Mouse (Mus musculus) embryonic facial prominence, embryonic 10.5 days (tissue): ENCODE measurements around the gene Oasl2. TPM values are rescaled to one million over a fixed set of nuclear protein-coding genes. Genes with fewer than 3 reads are reported as not detected.
"Not testable (repeated sequence)": the region's sequence is repeated elsewhere in the genome, so short reads cannot be mapped to it uniquely, and the experiment has no call there.

Experiments used
- DNase-seq: peaks from one replicate; pipeline ENCODE4 v3.0.0-alpha.2; 2017; ENCODE audit warnings: low spot score
- H3K27ac ChIP-seq: fragments of 300-500 bp; sonication (generic); replicated peaks from 2 replicates; pipeline ENCODE4 v1.5.1; 2016; ENCODE audit warnings: mild to moderate bottlenecking
- H3K27me3 ChIP-seq: fragments of 300-500 bp; sonication (generic); replicated peaks from 2 replicates; pipeline ENCODE4 v1.6.1; 2016; ENCODE audit warnings: low read depth, mild to moderate bottlenecking; ENCODE audit not compliant: poor library complexity, severe bottlenecking
- H3K36me3 ChIP-seq: fragments of 300-500 bp; sonication (generic); replicated peaks from 2 replicates; pipeline ENCODE4 v1.6.1; 2016; ENCODE audit warnings: mild to moderate bottlenecking, moderate library complexity
- H3K4me1 ChIP-seq: fragments of 300-500 bp; sonication (generic); 2 replicates; pipeline ENCODE4 v1.6.1; 2016
- H3K4me3 ChIP-seq: fragments of 300-500 bp; sonication (generic); 2 replicates; pipeline ENCODE4 v1.5.1; 2016; ENCODE audit warnings: mild to moderate bottlenecking, moderate library complexity
- H3K9me3 ChIP-seq: fragments of 300-500 bp; sonication (generic); 2 replicates; pipeline ENCODE4 v1.6.1; 2016; ENCODE audit warnings: mild to moderate bottlenecking
- WGBS: fragments of 180-500 bp; shearing (Covaris S2); methylation state at CpG from one replicate; pipeline ENCODE4 v1.1.7; 2016; 5-methylcytosine and 5-hydroxymethylcytosine counted together
- polyA plus RNA-seq: library from polyadenylated mRNA; unstranded; fragments of >200 nt; fragmentation: Nextera tagmentation; extraction: Ambion mirVana; gene quantifications from 2 replicates; pipeline ENCODE4 v1.2.1, GENCODE M21; 2016

Oasl2 gene
- polyA plus RNA-seq = 0.68 and 0.72 TPM in 2 replicates

- no peak for DNase-seq
- H3K4me3 ChIP-seq = peak within 1 kb of the TSS; percentile 30; the same call in 1 of the 2 replicates
- no peaks in the 10 kb centered on the region for H3K27me3 ChIP-seq
- no peaks in the 10 kb centered on the region for H3K36me3 ChIP-seq
- H3K4me1 ChIP-seq = peaks cover 15% of the 10 kb centered on the region
- H3K27ac ChIP-seq = no peak within 1 kb of the TSS
- WGBS = 67% methylated on average over 13 of the region's 13 CpGs
- H3K9me3 ChIP-seq = no peaks in the 10 kb centered on the region
Observed at GRCm38 (mm10) chr5:114896688-114897373, at the start of gene Oasl2. Oasl2 (plus strand) TSS chr5:114896936.

DNA sequence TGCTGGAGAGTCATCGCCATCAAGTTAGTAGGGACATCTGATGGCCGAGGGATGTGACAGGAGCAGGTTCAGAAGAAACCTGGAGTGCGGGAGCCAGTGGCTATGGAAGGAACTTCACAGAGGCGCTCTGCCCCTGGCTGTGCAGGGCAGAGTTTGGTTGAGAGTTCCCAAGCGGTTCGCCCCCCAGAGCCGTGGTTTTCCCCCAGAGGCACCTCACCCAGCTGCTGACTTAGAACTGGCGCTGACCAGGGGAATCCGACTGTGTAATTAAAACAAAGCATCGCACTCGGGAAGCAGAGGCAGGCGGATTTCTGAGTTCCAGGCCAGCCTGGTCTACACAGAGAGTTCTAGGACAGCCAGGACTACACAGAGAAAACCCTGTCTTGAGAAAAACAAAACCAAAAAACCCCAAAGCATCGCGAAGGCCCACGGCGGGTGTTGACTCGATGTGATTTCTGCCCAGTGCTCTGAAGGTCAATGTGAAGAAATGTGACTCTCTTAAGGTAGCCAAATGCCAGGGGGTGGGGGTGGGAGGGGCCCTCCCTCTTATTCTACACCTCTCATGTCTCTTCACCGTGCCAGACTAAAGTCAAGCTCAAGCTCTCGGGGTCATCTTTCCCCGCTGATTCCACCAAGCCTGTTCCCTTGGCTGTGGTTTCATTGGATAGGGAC lies 45.0 kb upstream of the Oasl2 start:
- no peaks in the 10 kb centered on the region for H3K4me1 ChIP-seq
- no peaks in the 10 kb centered on the region for H3K9me3 ChIP-seq
- 0 out of 2 replicates have a peak, but pooled peaks cover 5% of the 10 kb centered on the region for H3K27me3 ChIP-seq
- DNase-seq = no peak
- H3K36me3 ChIP-seq = no peaks in the 10 kb centered on the region
- H3K27ac ChIP-seq = no peak overlapping the region
- no peak overlapping the region for H3K4me3 ChIP-seq
- WGBS = 85% methylated on average over 20 of the region's 20 CpGs

DNA sequence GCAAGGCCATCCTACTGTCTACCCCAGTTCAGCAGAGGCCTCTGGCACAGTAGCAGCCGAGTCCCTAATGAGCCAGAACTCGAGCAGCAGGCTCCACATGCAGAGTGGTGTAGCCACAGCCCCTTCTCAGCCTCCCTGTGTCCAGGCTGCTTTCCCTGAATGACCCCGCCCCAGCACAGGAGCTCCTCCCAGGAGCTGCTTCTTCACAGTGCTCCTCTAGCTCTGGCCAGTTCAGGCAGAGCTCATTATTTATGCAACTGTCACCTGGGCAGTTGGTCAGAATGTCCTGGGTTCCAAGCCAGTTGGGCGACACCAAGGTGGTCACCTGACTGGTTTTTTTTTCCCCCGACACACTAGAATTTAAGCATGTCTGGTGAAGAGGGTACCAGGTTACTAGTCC lies 43.4 kb upstream of the Oasl2 start, which contains the start of gene 4930519G04Rik:
Gene 4930519G04Rik, plus strand, starts transcription at position 301 of the 400 bp plus-strand sequence.
- H3K27me3 ChIP-seq = peaks cover 13% of the 10 kb centered on the region
- H3K27ac ChIP-seq, H3K4me1 ChIP-seq, DNase-seq, H3K4me3 ChIP-seq, H3K36me3 ChIP-seq, H3K9me3 ChIP-seq: not testable (repeated sequence)
- 81% methylated on average over 3 of the region's 5 CpGs for WGBS

GRCm38 (mm10) chr5:114858582-114858981 lies 38.2 kb upstream of the Oasl2 start, which contains the start of gene Gm9936:
Gm9936 (minus strand) TSS chr5:114858682.
- peaks cover 12% of the 10 kb centered on the region for H3K4me1 ChIP-seq
- DNase-seq = no peak
- H3K27ac ChIP-seq = peak within 1 kb of the TSS; percentile 68; the same call in 1 of the 2 replicates
- peaks cover 19% of the 10 kb centered on the region for H3K27me3 ChIP-seq
- no peaks in the 10 kb centered on the region for H3K9me3 ChIP-seq
- peak within 1 kb of the TSS; percentile 57 for H3K4me3 ChIP-seq
- 83% methylated on average over 12 of the region's 12 CpGs for WGBS
- no peaks in the 10 kb centered on the region for H3K36me3 ChIP-seq

GRCm38 (mm10) chr5:114859253-114859652 lies 37.5 kb upstream of the Oasl2 start:
- Histone ChIP-seq H3K4me1 (peaks cover 12% of the 10 kb centered on the region), H3K27me3 (peaks cover 19% of the 10 kb centered on the region), H3K4me3 (peak overlapping the region; percentile 57), H3K27ac (peak overlapping the region; percentile 68; the same call in 1 of the 2 replicates), H3K36me3 (no peaks in the 10 kb centered on the region), H3K9me3 (no peaks in the 10 kb centered on the region)
- 6% methylated on average over 18 of the region's 18 CpGs for WGBS
- DNase-seq = peak; percentile 86

GRCm38 (mm10) chr5:114861730-114862129 lies 35.0 kb upstream of the Oasl2 start:
- DNase-seq = no peak
- Histone ChIP-seq H3K4me1 (peaks cover 12% of the 10 kb centered on the region), H3K27ac (no peak overlapping the region), H3K36me3 (no peaks in the 10 kb centered on the region), H3K27me3 (peaks cover 19% of the 10 kb centered on the region), H3K4me3 (no peak overlapping the region), H3K9me3 (no peaks in the 10 kb centered on the region)
- 83% methylated on average over 6 of the region's 6 CpGs for WGBS

DNA sequence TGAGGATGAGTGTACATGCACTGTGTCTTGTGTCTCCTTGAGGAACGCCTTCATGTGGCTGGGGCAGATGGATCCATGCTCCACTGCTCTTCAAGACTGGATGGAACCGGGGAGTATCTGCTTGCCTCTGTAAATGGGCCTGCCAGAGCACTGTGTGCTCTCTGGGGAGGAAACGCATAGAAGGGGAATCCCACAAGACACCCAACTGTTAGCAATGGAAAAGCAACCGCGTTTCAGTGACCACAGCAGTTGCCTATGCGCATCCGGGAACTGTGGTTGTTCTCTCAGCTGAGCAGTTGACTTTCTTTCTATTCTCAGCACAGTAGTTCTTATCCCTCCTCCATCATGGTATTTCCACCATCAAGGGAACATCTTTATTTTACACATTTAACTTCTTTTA lies 31.9 kb upstream of the Oasl2 start:
- DNase-seq = no peak
- Histone ChIP-seq H3K4me3 (no peak overlapping the region), H3K36me3 (no peaks in the 10 kb centered on the region), H3K9me3 (peaks cover 14% of the 10 kb centered on the region), H3K27ac (no peak overlapping the region), H3K27me3 (peaks cover 3% of the 10 kb centered on the region; the same call in 1 of the 2 replicates), H3K4me1 (peaks cover 5% of the 10 kb centered on the region; the same call in 1 of the 2 replicates)
- 82% methylated on average over 7 of the region's 7 CpGs for WGBS

DNA sequence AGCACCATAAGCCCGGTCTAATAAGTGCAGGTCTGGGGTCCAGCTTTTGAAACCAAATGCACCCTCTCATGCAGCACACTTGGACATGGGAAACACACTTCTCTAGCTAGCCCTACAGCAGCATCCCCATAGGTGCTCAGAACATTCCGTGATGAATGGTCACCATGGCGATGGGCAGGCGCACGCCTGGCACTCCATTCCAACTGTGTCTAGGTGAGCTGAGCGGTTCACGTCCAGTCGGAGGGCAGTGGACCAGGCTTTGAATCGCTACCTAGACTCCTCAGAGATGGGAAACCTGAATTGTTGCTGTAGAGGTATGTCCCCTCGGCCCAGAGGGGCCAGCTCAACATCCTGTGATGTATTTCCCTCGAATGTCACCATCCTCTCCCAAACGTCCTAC lies 31.5 kb upstream of the Oasl2 start:
- Histone ChIP-seq H3K27ac (no peak overlapping the region), H3K4me1 (peaks cover 5% of the 10 kb centered on the region; the same call in 1 of the 2 replicates), H3K36me3 (no peaks in the 10 kb centered on the region), H3K9me3 (peaks cover 14% of the 10 kb centered on the region), H3K27me3 (0 out of 2 replicates have a peak, but pooled peaks cover 3% of the 10 kb centered on the region), H3K4me3 (no peak overlapping the region)
- 95% methylated on average over 12 of the region's 12 CpGs for WGBS
- DNase-seq = no peak

DNA sequence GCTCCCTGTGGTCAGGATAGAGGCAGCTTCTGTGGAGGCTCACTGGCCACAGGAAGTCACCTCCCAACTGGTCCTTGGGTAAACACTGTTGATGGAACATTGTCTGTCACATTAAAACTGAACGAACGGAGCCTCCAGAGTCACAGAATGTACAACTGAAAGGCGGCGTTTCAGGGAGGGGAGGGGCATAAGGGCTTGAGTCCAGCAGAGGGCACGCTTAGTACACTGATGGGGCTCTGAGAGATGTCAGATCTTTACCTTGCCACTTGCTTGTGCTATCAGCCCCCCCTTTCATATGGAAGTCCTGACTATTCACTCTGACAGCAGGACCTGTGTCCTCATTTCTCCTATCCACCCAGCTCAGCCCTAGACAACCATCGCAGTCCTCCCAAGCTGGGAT lies 20.9 kb upstream of the Oasl2 start:
- H3K27ac ChIP-seq = peak overlapping the region; percentile 76
- no peak for DNase-seq
- no peaks in the 10 kb centered on the region for H3K9me3 ChIP-seq
- H3K4me3 ChIP-seq = no peak overlapping the region
- H3K4me1 ChIP-seq = peaks cover 40% of the 10 kb centered on the region
- no peaks in the 10 kb centered on the region for H3K27me3 ChIP-seq
- 52% methylated on average over 6 of the region's 6 CpGs for WGBS
- H3K36me3 ChIP-seq = no peaks in the 10 kb centered on the region

- Histone ChIP-seq H3K36me3 (no peaks in the 10 kb centered on the region), H3K4me1 (peaks cover 40% of the 10 kb centered on the region), H3K9me3 (no peaks in the 10 kb centered on the region), H3K4me3 (no peak overlapping the region), H3K27ac (peak overlapping the region; percentile 76), H3K27me3 (no peaks in the 10 kb centered on the region)
- DNase-seq = no peak
- WGBS = 30% methylated on average over 6 of the region's 6 CpGs
Observed at GRCm38 (mm10) chr5:114876331-114876730, 20.4 kb upstream of the Oasl2 start.

GRCm38 (mm10) chr5:114877487-114877886 lies 19.2 kb upstream of the Oasl2 start:
- Histone ChIP-seq H3K4me1 (peaks cover 40% of the 10 kb centered on the region), H3K36me3 (no peaks in the 10 kb centered on the region), H3K4me3 (no peak overlapping the region), H3K27ac (peak overlapping the region; percentile 21; the same call in 1 of the 2 replicates), H3K9me3 (no peaks in the 10 kb centered on the region), H3K27me3 (no peaks in the 10 kb centered on the region)
- no peak for DNase-seq
- 68% methylated on average over 7 of the region's 7 CpGs for WGBS

GRCm38 (mm10) chr5:114879399-114879798 lies 17.3 kb upstream of the Oasl2 start:
- DNase-seq = peak; percentile 24
- Histone ChIP-seq H3K4me1 (peaks cover 40% of the 10 kb centered on the region), H3K4me3 (no peak overlapping the region), H3K27me3 (no peaks in the 10 kb centered on the region), H3K27ac (no peak overlapping the region; the same call in 1 of the 2 replicates), H3K9me3 (no peaks in the 10 kb centered on the region), H3K36me3 (no peaks in the 10 kb centered on the region)
- WGBS = 72% methylated on average over 13 of the region's 13 CpGs
